Mouse (Mus musculus): ENCODE results near the gene Cldn34a. TPM values are rescaled to one million over a fixed set of nuclear protein-coding genes. Genes with fewer than 3 reads are reported as not detected.
"Not testable (repeated sequence)": the region's sequence is repeated elsewhere in the genome, so short reads cannot be mapped to it uniquely, and the experiment has no call there.

The Cldn34a gene
- polyA plus RNA-seq (2015; fragmentation: Nextera tagmentation; extraction: Ambion mirVana) = not detected in 2 replicates

GRCm38 (mm10) chrX:152563034-152563433 lies at the start of gene Cldn34a:
Gene Cldn34a, plus strand, starts transcription at chrX:152563334.
- Histone ChIP-seq H3K4me2 (replicated peaks; ENCODE audit: low read depth, low read length) (no peak within 1 kb of the TSS), H3K36me3 (ENCODE audit: insufficient read depth, low read length) (no peaks in the 10 kb centered on the region), H3K27me3 (ENCODE audit: insufficient read depth, low read length) (peaks cover 13% of the 10 kb centered on the region; the same call in 1 of the 2 replicates), H3K9me3 (ENCODE audit: low read length) (no peaks in the 10 kb centered on the region), H3K9ac (replicated peaks; ENCODE audit: low read length) (no peak within 1 kb of the TSS), H3K4me3 (ENCODE audit: low read length) (no peak within 1 kb of the TSS), H3K27ac (ENCODE audit: low read length) (no peak within 1 kb of the TSS), H3K4me1 (ENCODE audit: insufficient read depth, low read length) (no peaks in the 10 kb centered on the region)
- ATAC-seq (ENCODE audit: low FRiP score, low TSS enrichment) = no peak
- WGBS = 68% methylated on average over 2 of the region's 2 CpGs

- H3K27me3 ChIP-seq (ENCODE audit: insufficient read depth, low read length); H3K27ac ChIP-seq (ENCODE audit: low read length); H3K4me2 ChIP-seq (replicated peaks; ENCODE audit: low read depth, low read length); H3K4me1 ChIP-seq (ENCODE audit: insufficient read depth, low read length); H3K9ac ChIP-seq (replicated peaks; ENCODE audit: low read length); ATAC-seq (ENCODE audit: low FRiP score, low TSS enrichment); H3K4me3 ChIP-seq (ENCODE audit: low read length); H3K36me3 ChIP-seq (ENCODE audit: insufficient read depth, low read length); H3K9me3 ChIP-seq (ENCODE audit: low read length): not testable (repeated sequence)
- 89% methylated on average over 2 of the region's 2 CpGs for WGBS
Observed at GRCm38 (mm10) chrX:152518611-152519010, 44.5 kb upstream of the Cldn34a start.

GRCm38 (mm10) chrX:152545736-152546135 lies 17.4 kb upstream of the Cldn34a start:
- peaks cover 25% of the 10 kb centered on the region; the same call in 1 of the 2 replicates for H3K27me3 ChIP-seq (ENCODE audit: insufficient read depth, low read length)
- no peak overlapping the region for H3K4me2 ChIP-seq (replicated peaks; ENCODE audit: low read depth, low read length)
- H3K9me3 ChIP-seq (ENCODE audit: low read length) = no peaks in the 10 kb centered on the region
- no peaks in the 10 kb centered on the region for H3K36me3 ChIP-seq (ENCODE audit: insufficient read depth, low read length)
- no peak for ATAC-seq (ENCODE audit: low FRiP score, low TSS enrichment)
- no peak overlapping the region for H3K9ac ChIP-seq (replicated peaks; ENCODE audit: low read length)
- WGBS = 72% methylated on average over 1 of the region's 1 CpGs
- H3K27ac ChIP-seq (ENCODE audit: low read length) = no peak overlapping the region
- H3K4me1 ChIP-seq (ENCODE audit: insufficient read depth, low read length) = no peaks in the 10 kb centered on the region
- H3K4me3 ChIP-seq (ENCODE audit: low read length) = no peak overlapping the region

- no peak for ATAC-seq (ENCODE audit: low FRiP score, low TSS enrichment)
- WGBS = 45% methylated on average over 1 of the region's 1 CpGs
- no peaks in the 10 kb centered on the region for H3K36me3 ChIP-seq (ENCODE audit: insufficient read depth, low read length)
Observed at GRCm38 (mm10) chrX:152548180-152548579, 15.0 kb upstream of the Cldn34a start.

GRCm38 (mm10) chrX:152557446-152557845 lies 5.7 kb upstream of the Cldn34a start:
- Histone ChIP-seq H3K9me3 (ENCODE audit: low read length) (no peaks in the 10 kb centered on the region), H3K27ac (ENCODE audit: low read length) (no peak overlapping the region), H3K4me2 (replicated peaks; ENCODE audit: low read depth, low read length) (no peak overlapping the region), H3K36me3 (ENCODE audit: insufficient read depth, low read length) (no peaks in the 10 kb centered on the region), H3K4me3 (ENCODE audit: low read length) (no peak overlapping the region), H3K27me3 (ENCODE audit: insufficient read depth, low read length) (peaks cover 3% of the 10 kb centered on the region; the same call in 1 of the 2 replicates), H3K4me1 (ENCODE audit: insufficient read depth, low read length) (no peaks in the 10 kb centered on the region), H3K9ac (replicated peaks; ENCODE audit: low read length) (no peak overlapping the region)
- no peak for ATAC-seq (ENCODE audit: low FRiP score, low TSS enrichment)
- 67% methylated on average over 6 of the region's 6 CpGs for WGBS

More at GRCm38 (mm10) chrX:152548180-152548579, 15.0 kb upstream of the Cldn34a start:
- H3K4me1 ChIP-seq (ENCODE audit: insufficient read depth, low read length) = no peaks in the 10 kb centered on the region
- no peak overlapping the region for H3K9ac ChIP-seq (replicated peaks; ENCODE audit: low read length)
- H3K27me3 ChIP-seq (ENCODE audit: insufficient read depth, low read length) = peaks cover 15% of the 10 kb centered on the region; the same call in 1 of the 2 replicates
- no peaks in the 10 kb centered on the region for H3K9me3 ChIP-seq (ENCODE audit: low read length)
- no peak overlapping the region for H3K4me2 ChIP-seq (replicated peaks; ENCODE audit: low read depth, low read length)
- no peak overlapping the region for H3K4me3 ChIP-seq (ENCODE audit: low read length)
- H3K27ac ChIP-seq (ENCODE audit: low read length) = no peak overlapping the region

Other genes starting within 250 kb of the Cldn34a start
- gene Kantr, start 235.8 kb upstream of the Cldn34a start, polyA plus RNA-seq (2015; fragmentation: Nextera tagmentation; extraction: Ambion mirVana) = 14.3 and 17.6 TPM in 2 replicates
- gene Tspyl2, start 220.9 kb upstream of the Cldn34a start, polyA plus RNA-seq (2015; fragmentation: Nextera tagmentation; extraction: Ambion mirVana) = 31.1 and 35.9 TPM in 2 replicates
- 3.8 and 6.0 TPM in 2 replicates for gene Gpr173, start 194.6 kb upstream of the Cldn34a start, polyA plus RNA-seq (2015; fragmentation: Nextera tagmentation; extraction: Ambion mirVana)
- gene Shroom2, start 206.1 kb downstream of the Cldn34a start, polyA plus RNA-seq (2015; fragmentation: Nextera tagmentation; extraction: Ambion mirVana) = 6.4 and 6.6 TPM in 2 replicates
- gene Gpr143, start 218.6 kb downstream of the Cldn34a start, polyA plus RNA-seq (2015; fragmentation: Nextera tagmentation; extraction: Ambion mirVana) = 0.10 TPM in 2 replicates